ENCODE assay signal across 21 mouse cellular contexts in the genomic region with DNA sequence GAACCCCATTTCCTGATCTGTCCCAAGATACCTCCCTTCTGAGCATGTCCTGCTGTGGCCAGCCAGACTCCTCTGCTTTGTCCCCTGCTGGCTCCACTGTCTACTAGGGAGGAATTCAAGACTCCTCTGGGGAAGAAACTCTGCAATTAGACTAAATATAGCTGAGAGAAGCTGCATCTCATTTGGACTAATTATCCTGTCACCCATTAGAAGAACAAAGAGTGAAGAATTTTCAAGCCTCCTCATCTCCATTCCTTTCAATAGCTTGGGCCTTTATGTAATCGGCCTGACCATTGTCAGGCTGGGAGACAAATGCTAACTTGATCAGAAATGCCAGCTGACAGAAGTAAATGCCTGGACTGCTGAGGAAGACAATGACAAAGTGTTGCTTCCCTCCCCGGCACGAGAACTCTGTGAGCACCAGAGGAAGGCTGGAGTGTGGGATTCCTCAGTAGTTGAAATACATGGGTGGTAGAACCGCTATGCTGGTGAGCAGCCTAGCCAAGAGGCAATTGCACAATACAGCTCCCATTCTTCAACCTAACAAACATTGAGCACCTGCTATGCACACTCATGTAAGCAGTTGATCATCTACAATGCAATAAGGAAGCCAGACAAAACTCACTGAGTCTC. TPM values are rescaled to one million over a fixed set of nuclear protein-coding genes. Genes with fewer than 3 reads are reported as not detected.
DNase-seq lines count a peak whose midpoint lies in the region; ATAC-seq lines count a peak whose summit lies in the region.
"Had no signal": no experiment of that assay in that cellular context is flagged by ENCODE, and none has a peak within 500 bp of the region (broad histone marks: within the 10 kb centered on the region; RNA-seq: fewer than 3 reads in every experiment).

No protein-coding gene starts in this region.

- no peak for DNase-seq in forebrain, embryonic 11.5 days (ENCODE audit: low spot score)
- peak; percentile 14 to 42 for DNase-seq in left cerebral cortex, adult 9 months (ENCODE audit: low spot score in 2 of 2)
- no peak for DNase-seq in left cerebral cortex, postnatal 36 days (ENCODE audit: low spot score in 2 of 2)
- DNase-seq in Muller cell, postnatal 12 days (ENCODE audit: inconsistent ontology term) = peak; percentile 94
- DNase-seq in adrenal gland, postnatal 25 days = no peak
- DNase-seq in kidney, adult 9 months = no peak
- DNase-seq: cerebellum, adult 11 months; cerebellum, postnatal 36 days; gastrocnemius, postnatal 36 days; heart, postnatal 36 days; kidney, postnatal 10 days; liver; lung, adult 18-20 months; lung, postnatal 4 days; thymus, postnatal 4 days had no signal

- no peaks in the 10 kb centered on the region for H3K27me3 ChIP-seq in forebrain, embryonic 13.5 days
- H3K27me3 ChIP-seq in forebrain, embryonic 11.5 days (ENCODE audit: control insufficient read depth, insufficient read depth, low read length) = no peaks in the 10 kb centered on the region
- H3K27me3 ChIP-seq in forebrain, embryonic 15.5 days = no peaks in the 10 kb centered on the region
- H3K27me3 ChIP-seq: heart, embryonic 12.5 days; midbrain, embryonic 13.5 days had no signal

- 35% methylated on average over 4 of the region's 4 CpGs for WGBS in forebrain, embryonic 13.5 days
- 61% methylated on average over 4 of the region's 4 CpGs for WGBS in forebrain, embryonic 11.5 days
- WGBS in forebrain, embryonic 15.5 days = 25% methylated on average over 4 of the region's 4 CpGs

- H3K9ac ChIP-seq in forebrain, embryonic 13.5 days = no peak overlapping the region
- no peak overlapping the region for H3K9ac ChIP-seq in forebrain, embryonic 11.5 days (ENCODE audit: low read length)
- no peak overlapping the region for H3K9ac ChIP-seq in forebrain, embryonic 15.5 days (replicated peaks)
- H3K9ac ChIP-seq: heart, embryonic 12.5 days; midbrain, embryonic 13.5 days had no signal

- peaks cover 10% of the 10 kb centered on the region for H3K4me1 ChIP-seq in forebrain, embryonic 13.5 days
- no peaks in the 10 kb centered on the region for H3K4me1 ChIP-seq in forebrain, embryonic 11.5 days (replicated peaks; ENCODE audit: control insufficient read depth, insufficient read depth, low read length)
- H3K4me1 ChIP-seq in forebrain, embryonic 15.5 days = peaks cover 2% of the 10 kb centered on the region; the same call in 1 of the 2 replicates
- H3K4me1 ChIP-seq: heart, embryonic 12.5 days; midbrain, embryonic 13.5 days had no signal

- no peaks in the 10 kb centered on the region for H3K9me3 ChIP-seq in forebrain, embryonic 13.5 days (replicated peaks)
- no peaks in the 10 kb centered on the region for H3K9me3 ChIP-seq in forebrain, embryonic 11.5 days (ENCODE audit: control insufficient read depth, low read length)
- no peaks in the 10 kb centered on the region for H3K9me3 ChIP-seq in forebrain, embryonic 15.5 days
- H3K9me3 ChIP-seq: heart, embryonic 12.5 days; midbrain, embryonic 13.5 days had no signal

- no peak overlapping the region for H3K4me3 ChIP-seq in forebrain, embryonic 13.5 days
- H3K4me3 ChIP-seq in forebrain, embryonic 11.5 days (ENCODE audit: low read depth, low read length) = no peak overlapping the region
- no peak overlapping the region for H3K4me3 ChIP-seq in forebrain, embryonic 15.5 days
- H3K4me3 ChIP-seq: heart, embryonic 12.5 days; midbrain, embryonic 13.5 days had no signal

- H3K4me2 ChIP-seq in forebrain, embryonic 13.5 days = no peak overlapping the region
- no peak overlapping the region for H3K4me2 ChIP-seq in forebrain, embryonic 11.5 days (ENCODE audit: low read depth, low read length, severe bottlenecking)
- H3K4me2 ChIP-seq in forebrain, embryonic 15.5 days (replicated peaks) = no peak overlapping the region
- H3K4me2 ChIP-seq: heart, embryonic 12.5 days; midbrain, embryonic 13.5 days had no signal

- H3K36me3 ChIP-seq in forebrain, embryonic 13.5 days (ENCODE audit: poor library complexity, severe bottlenecking) = no peaks in the 10 kb centered on the region
- H3K36me3 ChIP-seq in forebrain, embryonic 11.5 days (ENCODE audit: control insufficient read depth, insufficient read depth, low read length) = no peaks in the 10 kb centered on the region
- H3K36me3 ChIP-seq in forebrain, embryonic 15.5 days = no peaks in the 10 kb centered on the region
- H3K36me3 ChIP-seq: heart, embryonic 12.5 days; midbrain, embryonic 13.5 days had no signal

- ATAC-seq in forebrain, embryonic 13.5 days = peak; percentile 82
- ATAC-seq in forebrain, embryonic 11.5 days (replicated peaks; ENCODE audit: low FRiP score) = no peak
- peak; percentile 76 for ATAC-seq in forebrain, embryonic 15.5 days (replicated peaks)
- ATAC-seq: intestine, postnatal 0 days; midbrain, embryonic 13.5 days had no signal

- intact Hi-C loops in left cerebral cortex, postnatal 36 days (cut with DNase I) = loop anchor here (5.0 kb wide), 1 partner anchor 54 kb away; the partner anchor contains the start of gene Dtnb

- H3K27ac ChIP-seq in forebrain, embryonic 13.5 days = peak overlapping the region; percentile 77
- no peak overlapping the region; the same call in 1 of the 2 replicates for H3K27ac ChIP-seq in forebrain, embryonic 11.5 days (ENCODE audit: low read depth, low read length)
- H3K27ac ChIP-seq in forebrain, embryonic 15.5 days (replicated peaks) = peak overlapping the region; percentile 76
- H3K27ac ChIP-seq: midbrain, embryonic 13.5 days; stomach, postnatal 0 days had no signal

RNA-seq across cellular contexts. Expression of gene Dtnb, which starts 53.4 kb away (rescaled TPM):
- 29.8 and 32.3 TPM in 2 replicates for polyA plus RNA-seq in forebrain, embryonic 13.5 days (2015; fragmentation: Nextera tagmentation; extraction: Ambion mirVana)
- 37.8 and 42.7 TPM in 2 replicates for polyA plus RNA-seq in forebrain, embryonic 11.5 days (2014; fragmentation: Nextera tagmentation; extraction: Ambion mirVana)
- total RNA-seq in left cerebral cortex, postnatal 36 days (2021) = 100 to 1,000 TPM; 120 TPM
- polyA plus RNA-seq in forebrain, embryonic 15.5 days (2015; fragmentation: Nextera tagmentation; extraction: Ambion mirVana) = 31.5 and 33.8 TPM in 2 replicates
- total RNA-seq in adrenal gland, postnatal 25 days (2021) = 41.0 and 44.0 TPM in 2 replicates

Comparison
In these comparisons a context has a peak if more than half of its experiments do, and no peak if none do; other contexts are left out.
1. DNase-seq: peak in left cerebral cortex, adult 9 months (2 of 2) and Muller cell, postnatal 12 days (single experiment); none in forebrain, embryonic 11.5 days (single experiment), left cerebral cortex, postnatal 36 days (0 of 2), adrenal gland, postnatal 25 days (single experiment) and kidney, adult 9 months (single experiment).